Mouse (Mus musculus) lung, postnatal 0 days (tissue): ENCODE data around the gene Stx6. TPM values are rescaled to one million over a fixed set of nuclear protein-coding genes. Genes with fewer than 3 reads are reported as not detected.

Experiments
- ATAC-seq: fragments of 200-750 bp; cut with Nextera tagmentation; 2 replicates; pipeline ENCODE4 v1.8.0; 2017; ENCODE audit warnings: moderate library complexity
- DNase-seq: peaks from one replicate; pipeline ENCODE4 v3.0.0-alpha.2; 2016; ENCODE audit warnings: low spot score
- H3K27ac ChIP-seq: fragments of 300-500 bp; sonication (generic); 2 replicates; pipeline ENCODE4 v1.5.1; 2014; ENCODE audit warnings: antibody characterized with exemption, mild to moderate bottlenecking, low read length, mixed read lengths
- H3K27me3 ChIP-seq: fragments of 300-500 bp; sonication (generic); replicated peaks from 2 replicates; pipeline ENCODE4 v1.6.1; 2014; ENCODE audit warnings: low read length, mixed read lengths; ENCODE audit not compliant: insufficient read depth
- H3K36me3 ChIP-seq: fragments of 300-500 bp; sonication (generic); 2 replicates; pipeline ENCODE4 v1.6.1; 2014; ENCODE audit warnings: low read length, mixed read lengths; ENCODE audit not compliant: insufficient read depth
- H3K4me1 ChIP-seq: fragments of 300-500 bp; sonication (generic); 2 replicates; pipeline ENCODE4 v1.6.1; 2014; ENCODE audit warnings: antibody characterized with exemption, low read depth, low read length, mixed read lengths; ENCODE audit not compliant: insufficient read depth
- H3K4me2 ChIP-seq: fragments of 300-500 bp; sonication (generic); replicated peaks from 2 replicates; pipeline ENCODE4 v1.6.1; 2014; ENCODE audit warnings: low read depth, mild to moderate bottlenecking, low read length, moderate library complexity, mixed read lengths
- H3K4me3 ChIP-seq: fragments of 300-500 bp; sonication (generic); 2 replicates; pipeline ENCODE4 v1.5.1; 2014; ENCODE audit warnings: low read depth, low read length
- H3K9ac ChIP-seq: fragments of 300-500 bp; sonication (generic); replicated peaks from 2 replicates; pipeline ENCODE4 v1.6.1; 2014; ENCODE audit warnings: low read depth, mild to moderate bottlenecking
- H3K9me3 ChIP-seq: fragments of 300-500 bp; sonication (generic); 2 replicates; pipeline ENCODE4 v1.6.1; 2016; ENCODE audit warnings: low read length, mixed read lengths
- CTCF ChIP-seq: IDR thresholded peaks from 2 replicates; pipeline ENCODE4 v1.5.1; 2016; ENCODE audit warnings: antibody characterized with exemption, mild to moderate bottlenecking
- EP300 ChIP-seq: IDR thresholded peaks from 2 replicates; pipeline ENCODE4 v1.6.1; 2016; ENCODE audit warnings: antibody characterized with exemption, mild to moderate bottlenecking, control low read depth
- WGBS: fragments of 180-500 bp; shearing (Covaris S2); extraction: QIAGEN DNeasy Blood & Tissue Kit; methylation state at CpG from one replicate; pipeline ENCODE4 v1.1.7; 2014; 5-methylcytosine and 5-hydroxymethylcytosine counted together
- polyA plus RNA-seq: library from polyadenylated mRNA; unstranded; fragments of >200 nt; fragmentation: Nextera tagmentation; extraction: Ambion mirVana; gene quantifications from 2 replicates; pipeline ENCODE4 v1.2.1, GENCODE M21; 2015

Stx6 gene
- polyA plus RNA-seq, 1 experiment from 2014 or later, result 74.3 TPM

DNA sequence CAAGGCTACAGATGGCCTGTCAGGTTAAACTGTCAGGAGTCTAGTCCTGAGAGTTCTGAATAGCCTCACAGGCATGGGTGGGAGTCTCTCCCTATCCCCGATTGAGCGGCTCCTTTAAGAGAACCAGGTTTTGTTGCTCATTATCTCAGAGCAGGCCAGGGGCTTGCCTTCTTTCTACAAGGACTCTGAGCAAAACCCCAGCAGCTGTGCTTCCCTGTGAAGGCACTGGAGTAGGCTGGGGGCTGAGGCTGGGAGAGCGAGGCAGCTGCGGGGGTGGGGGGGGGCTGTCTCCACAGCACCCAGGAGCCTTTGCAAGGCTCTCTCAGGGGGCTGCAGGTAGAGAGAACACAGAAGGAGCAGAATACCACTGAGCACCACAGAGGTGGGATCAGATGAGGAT, 80.7 kb downstream of the Stx6 start:
- Histone ChIP-seq H3K9me3 (no peaks in the 10 kb centered on the region), H3K4me1 (0 out of 2 replicates have a peak, but pooled peaks cover 2% of the 10 kb centered on the region), H3K4me2 (no peak overlapping the region), H3K27ac (no peak overlapping the region), H3K4me3 (no peak overlapping the region), H3K36me3 (no peaks in the 10 kb centered on the region), H3K27me3 (no peaks in the 10 kb centered on the region), H3K9ac (no peak overlapping the region)
- no peak for TF ChIP-seq CTCF
- TF ChIP-seq EP300, result no peak
- ATAC-seq (no peak), DNase-seq (no peak)
- WGBS, result 86% methylated on average over 4 of the region's 4 CpGs

DNA sequence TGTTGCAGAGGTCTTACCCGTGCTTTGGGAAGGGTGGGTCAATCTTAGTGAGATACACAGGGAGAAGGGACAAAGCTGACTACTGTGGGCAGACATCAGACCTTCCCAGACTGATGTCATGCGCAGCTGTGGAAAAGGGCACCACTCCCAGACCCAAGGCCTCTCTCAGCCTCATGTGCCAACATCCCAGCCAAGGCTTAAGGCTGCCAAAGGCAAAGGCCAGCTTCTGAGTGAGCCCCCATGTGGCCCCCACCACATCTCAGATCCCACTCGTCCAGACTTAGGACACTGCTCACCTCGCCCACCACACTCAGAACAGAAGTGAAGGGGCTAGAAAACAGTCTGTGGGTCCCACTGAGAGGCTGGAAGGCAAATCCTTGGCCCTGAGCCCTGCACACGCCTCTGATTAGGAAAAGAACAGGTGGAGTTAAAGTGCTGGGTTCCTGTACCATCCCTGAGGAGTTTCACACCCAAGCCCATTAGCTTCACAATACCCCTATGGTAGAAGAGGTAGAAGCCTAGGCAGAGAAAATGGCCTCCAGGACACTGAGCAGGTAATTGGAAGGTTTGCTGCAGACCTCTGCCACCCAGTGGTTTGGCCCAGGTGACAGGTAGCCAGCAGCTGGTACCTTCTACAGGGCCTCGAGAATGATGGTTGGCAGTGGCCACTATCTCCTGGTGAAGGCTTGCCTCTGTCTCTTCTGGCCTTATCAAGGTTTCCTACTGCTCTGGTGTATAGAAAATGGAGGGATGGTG, 81.6 kb downstream of the Stx6 start:
- Histone ChIP-seq H3K27me3 (0 out of 2 replicates have a peak, but pooled peaks cover 3% of the 10 kb centered on the region), H3K4me3 (no peak overlapping the region), H3K4me1 (0 out of 2 replicates have a peak, but pooled peaks cover 5% of the 10 kb centered on the region), H3K9ac (no peak overlapping the region), H3K9me3 (no peaks in the 10 kb centered on the region), H3K36me3 (no peaks in the 10 kb centered on the region), H3K4me2 (no peak overlapping the region), H3K27ac (no peak overlapping the region)
- DNase-seq (no peak), ATAC-seq (no peak)
- no peak for TF ChIP-seq EP300
- no peak for TF ChIP-seq CTCF
- WGBS, result 84% methylated on average over 6 of the region's 6 CpGs

DNA sequence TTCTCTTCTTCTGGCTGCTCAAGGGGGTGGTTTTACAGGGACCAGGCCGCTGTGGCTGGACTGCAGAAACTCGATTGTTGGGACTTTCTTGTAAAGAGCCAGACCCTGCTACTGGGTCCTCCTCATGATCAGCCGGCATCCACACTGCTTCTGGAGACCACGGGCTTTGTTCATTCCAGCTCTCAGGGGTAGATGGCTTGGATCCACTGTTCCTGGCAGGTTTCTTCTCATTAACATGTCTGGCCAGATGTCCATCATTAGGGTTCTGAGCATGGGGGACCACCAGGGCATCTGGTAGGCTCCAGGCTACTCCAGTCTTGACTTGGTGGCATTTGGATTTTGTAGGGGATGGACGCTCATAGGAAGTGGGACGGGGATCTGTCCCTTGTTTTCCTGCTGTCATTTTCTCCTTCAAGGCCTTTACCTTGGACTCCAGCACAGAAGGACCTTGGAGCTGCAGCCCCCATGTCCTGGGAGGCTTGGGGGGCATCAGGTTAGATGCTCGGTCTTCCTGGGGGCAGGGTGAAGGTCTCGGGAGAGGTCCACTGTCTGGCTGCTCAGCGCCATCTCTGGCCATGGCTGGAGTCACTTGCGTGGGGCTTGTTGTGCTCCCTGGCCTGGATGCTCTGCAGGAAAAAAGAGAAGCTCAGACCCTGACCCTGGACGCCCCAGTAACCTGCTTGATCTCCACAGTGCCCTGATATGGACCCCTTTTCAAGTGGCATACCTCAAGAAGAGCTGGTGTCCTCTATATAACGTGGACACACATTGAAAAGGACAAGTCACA, 83.4 kb downstream of the Stx6 start:
- Histone ChIP-seq H3K9me3 (no peaks in the 10 kb centered on the region), H3K36me3 (no peaks in the 10 kb centered on the region), H3K27me3 (0 out of 2 replicates have a peak, but pooled peaks cover 5% of the 10 kb centered on the region), H3K4me3 (no peak overlapping the region), H3K27ac (no peak overlapping the region), H3K4me2 (no peak overlapping the region), H3K4me1 (0 out of 2 replicates have a peak, but pooled peaks cover 5% of the 10 kb centered on the region), H3K9ac (no peak overlapping the region)
- DNase-seq (no peak), ATAC-seq (no peak)
- TF ChIP-seq EP300, result no peak
- TF ChIP-seq CTCF, result no peak
- WGBS, result 84% methylated on average over 12 of the region's 12 CpGs

DNA sequence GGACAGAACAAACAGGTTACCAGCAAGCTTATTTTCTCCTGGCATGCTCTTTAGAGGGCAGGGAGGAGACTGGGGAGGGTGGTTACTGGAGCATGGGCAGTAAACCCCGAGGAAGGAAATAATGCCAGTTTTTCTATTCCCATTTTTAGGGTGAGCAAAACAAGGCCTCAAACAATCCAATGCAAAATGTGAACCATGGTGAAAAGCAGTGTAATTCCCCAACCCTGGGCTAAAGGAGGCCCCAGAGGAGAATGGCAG, 83.9 kb downstream of the Stx6 start:
- TF ChIP-seq EP300, result no peak
- no peak for TF ChIP-seq CTCF
- no peak overlapping the region for H3K9ac ChIP-seq
- no peak overlapping the region for H3K4me2 ChIP-seq
- DNase-seq (no peak), ATAC-seq (no peak)
- H3K27me3 ChIP-seq, result 0 out of 2 replicates have a peak, but pooled peaks cover 5% of the 10 kb centered on the region
- H3K4me3 ChIP-seq, result no peak overlapping the region
- H3K36me3 ChIP-seq, result no peaks in the 10 kb centered on the region
- no peak overlapping the region for H3K27ac ChIP-seq
- 0 out of 2 replicates have a peak, but pooled peaks cover 5% of the 10 kb centered on the region for H3K4me1 ChIP-seq
- 69% methylated on average over 1 of the region's 1 CpGs for WGBS
- no peaks in the 10 kb centered on the region for H3K9me3 ChIP-seq

DNA sequence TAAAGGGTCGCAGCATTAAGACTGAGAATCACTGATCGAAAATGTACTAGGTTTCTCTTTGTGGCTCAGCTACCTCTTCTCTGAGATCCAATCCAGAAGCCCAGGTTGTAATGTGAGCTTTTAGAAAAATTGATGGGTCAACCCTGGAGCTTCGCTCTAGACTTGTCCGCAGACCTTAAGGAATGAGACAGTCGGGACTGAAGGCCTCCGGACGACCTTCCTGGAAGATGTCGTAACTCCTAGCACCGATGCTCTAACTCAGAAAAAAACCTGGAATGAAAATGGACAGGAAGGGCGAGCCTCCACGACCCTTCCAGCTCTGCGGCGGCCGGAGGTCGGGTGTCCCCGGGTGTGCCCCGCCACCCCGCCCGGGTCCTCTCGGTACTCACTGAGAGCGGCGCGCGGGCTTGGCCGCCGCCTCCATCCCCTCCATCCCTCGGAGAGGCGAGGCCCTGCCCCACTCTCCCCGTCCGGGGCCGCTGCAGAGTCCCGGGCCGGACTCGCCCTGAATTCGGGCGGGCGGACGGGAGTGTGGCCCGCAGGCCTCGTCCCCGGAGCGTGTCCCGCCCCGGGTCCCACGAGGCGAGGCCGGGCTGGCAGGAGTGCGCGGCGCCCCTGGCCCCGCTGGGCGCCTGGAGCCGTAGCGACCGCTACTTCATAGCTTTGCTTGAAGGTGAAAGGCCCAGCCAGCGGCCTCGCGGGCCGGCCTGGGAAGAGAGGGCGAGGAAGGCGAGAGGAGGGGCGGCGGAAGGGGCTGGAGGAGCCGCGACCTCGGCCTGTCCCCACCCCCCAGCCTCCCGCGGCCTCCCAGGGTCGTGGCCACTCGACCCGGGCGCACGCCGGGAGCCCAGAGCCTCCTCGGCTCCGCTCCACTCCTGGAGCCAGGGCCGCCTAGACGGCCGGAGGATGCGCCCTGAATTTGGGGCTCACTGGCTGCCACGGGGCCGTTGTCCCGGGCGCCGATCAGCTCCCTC, 85.6 kb downstream of the Stx6 start, which contains the start of gene BC034090:
Gene BC034090 (minus strand): TSS at position 648 of the 974 bp plus-strand sequence.
- Histone ChIP-seq H3K36me3 (no peaks in the 10 kb centered on the region), H3K4me3 (peak within 1 kb of the TSS; percentile 53), H3K27ac (peak within 1 kb of the TSS; percentile 82), H3K4me1 (0 out of 2 replicates have a peak, but pooled peaks cover 5% of the 10 kb centered on the region), H3K4me2 (peak within 1 kb of the TSS; percentile 84), H3K9me3 (no peaks in the 10 kb centered on the region), H3K27me3 (0 out of 2 replicates have a peak, but pooled peaks cover 5% of the 10 kb centered on the region), H3K9ac (peak within 1 kb of the TSS; percentile 71)
- ATAC-seq, result peak; percentile 86
- DNase-seq, result peak; percentile 63
- 3% methylated on average over 64 of the region's 85 CpGs for WGBS
- TF ChIP-seq EP300 (no peak), CTCF (peak; percentile 6; the same call in 1 of the 2 replicates)
